Mouse (Mus musculus): ENCODE data around the gene Pdgfra. TPM values are rescaled to one million over a fixed set of nuclear protein-coding genes. Genes with fewer than 3 reads are reported as not detected.

The Pdgfra gene
- total and polyA plus RNA-seq, 2 experiments from 2014 or later, result 21.9 to 60.2 TPM

GRCm38 (mm10) chr5:75221610-75222009, 69.5 kb downstream of the Pdgfra start:
- no peak overlapping the region for H3K4me3 ChIP-seq (ENCODE audit: low read length)
- DNase-seq (ENCODE audit: low spot score) (no peak), ATAC-seq (no peak)
- no peaks in the 10 kb centered on the region for H3K9me3 ChIP-seq (ENCODE audit: low read length)
- H3K4me2 ChIP-seq (ENCODE audit: low read depth, low read length), result no peak overlapping the region
- no peaks in the 10 kb centered on the region for H3K36me3 ChIP-seq (ENCODE audit: insufficient read depth, low read length)
- no peak overlapping the region for H3K9ac ChIP-seq (replicated peaks; ENCODE audit: low read length)
- H3K4me1 ChIP-seq (ENCODE audit: insufficient read depth, low read length), result no peaks in the 10 kb centered on the region
- no peak for TF ChIP-seq CTCF (IDR thresholded peaks at IDR 0.05; ENCODE audit: low read depth)
- H3K27me3 ChIP-seq (ENCODE audit: insufficient read depth, low read length), result no peaks in the 10 kb centered on the region
- WGBS, result 88% methylated on average over 10 of the region's 10 CpGs
- no peak overlapping the region for H3K27ac ChIP-seq

GRCm38 (mm10) chr5:75222491-75223265, 70.6 kb downstream of the Pdgfra start:
- no peaks in the 10 kb centered on the region for H3K36me3 ChIP-seq (ENCODE audit: insufficient read depth, low read length)
- ATAC-seq (peak; percentile 62; the same call in 1 of the 2 replicates), DNase-seq (ENCODE audit: low spot score) (peak; percentile 48)
- H3K4me2 ChIP-seq (ENCODE audit: low read depth, low read length), result no peak overlapping the region
- whole genome bisulfite sequencing, result 42% methylated on average over 10 of the region's 10 CpGs
- H3K27me3 ChIP-seq (ENCODE audit: insufficient read depth, low read length), result no peaks in the 10 kb centered on the region
- H3K4me3 ChIP-seq (ENCODE audit: low read length), result no peak overlapping the region
- no peaks in the 10 kb centered on the region for H3K4me1 ChIP-seq (ENCODE audit: insufficient read depth, low read length)
- H3K9me3 ChIP-seq (ENCODE audit: low read length), result no peaks in the 10 kb centered on the region
- H3K9ac ChIP-seq (replicated peaks; ENCODE audit: low read length), result no peak overlapping the region
- no peak for TF ChIP-seq CTCF (IDR thresholded peaks at IDR 0.05; ENCODE audit: low read depth)
- H3K27ac ChIP-seq, result no peak overlapping the region

GRCm38 (mm10) chr5:75238363-75238762, 86.3 kb downstream of the Pdgfra start:
- TF ChIP-seq CTCF (IDR thresholded peaks at IDR 0.05; ENCODE audit: low read depth), result peak; percentile 65
- DNase-seq (ENCODE audit: low spot score) (peak; percentile 64), ATAC-seq (no peak)
- no peak overlapping the region for H3K9ac ChIP-seq (replicated peaks; ENCODE audit: low read length)
- no peaks in the 10 kb centered on the region for H3K27me3 ChIP-seq (ENCODE audit: insufficient read depth, low read length)
- H3K4me3 ChIP-seq (ENCODE audit: low read length), result no peak overlapping the region
- H3K4me2 ChIP-seq (ENCODE audit: low read depth, low read length), result no peak overlapping the region
- WGBS, result 25% methylated on average over 2 of the region's 2 CpGs
- no peaks in the 10 kb centered on the region for H3K9me3 ChIP-seq (ENCODE audit: low read length)
- no peak overlapping the region for H3K27ac ChIP-seq
- H3K36me3 ChIP-seq (ENCODE audit: insufficient read depth, low read length), result no peaks in the 10 kb centered on the region
- H3K4me1 ChIP-seq (ENCODE audit: insufficient read depth, low read length), result no peaks in the 10 kb centered on the region

GRCm38 (mm10) chr5:75238928-75239777, 87.1 kb downstream of the Pdgfra start:
- DNase-seq (ENCODE audit: low spot score), result no peak
- TF ChIP-seq CTCF (IDR thresholded peaks at IDR 0.05; ENCODE audit: low read depth), result no peak

GRCm38 (mm10) chr5:75247070-75247740, 95.1 kb downstream of the Pdgfra start:
- ATAC-seq, result 0 out of 2 replicates have a peak, but pooled peaks have one; percentile 15
- Histone ChIP-seq H3K4me3 (ENCODE audit: low read length) (no peak overlapping the region), H3K36me3 (ENCODE audit: insufficient read depth, low read length) (no peaks in the 10 kb centered on the region), H3K4me1 (ENCODE audit: insufficient read depth, low read length) (0 out of 2 replicates have a peak, but pooled peaks cover 6% of the 10 kb centered on the region), H3K9me3 (ENCODE audit: low read length) (no peaks in the 10 kb centered on the region), H3K27ac (no peak overlapping the region; the same call in 1 of the 2 replicates), H3K27me3 (ENCODE audit: insufficient read depth, low read length) (no peaks in the 10 kb centered on the region), H3K4me2 (ENCODE audit: low read depth, low read length) (0 out of 2 replicates have a peak overlapping the region, but pooled peaks have one; percentile 19), H3K9ac (replicated peaks; ENCODE audit: low read length) (no peak overlapping the region)
- TF ChIP-seq CTCF (IDR thresholded peaks at IDR 0.05; ENCODE audit: low read depth), result no peak
- WGBS, result 43% methylated on average over 25 of the region's 25 CpGs
- DNase-seq (ENCODE audit: low spot score), result peak; percentile 43

More at GRCm38 (mm10) chr5:75238928-75239777, 87.1 kb downstream of the Pdgfra start:
- H3K9ac ChIP-seq (replicated peaks; ENCODE audit: low read length), result no peak overlapping the region
- H3K4me2 ChIP-seq (ENCODE audit: low read depth, low read length), result no peak overlapping the region
- H3K9me3 ChIP-seq (ENCODE audit: low read length), result no peaks in the 10 kb centered on the region
- no peaks in the 10 kb centered on the region for H3K27me3 ChIP-seq (ENCODE audit: insufficient read depth, low read length)
- no peaks in the 10 kb centered on the region for H3K4me1 ChIP-seq (ENCODE audit: insufficient read depth, low read length)
- no peak overlapping the region for H3K27ac ChIP-seq
- no peaks in the 10 kb centered on the region for H3K36me3 ChIP-seq (ENCODE audit: insufficient read depth, low read length)
- ATAC-seq, result no peak
- H3K4me3 ChIP-seq (ENCODE audit: low read length), result no peak overlapping the region
- WGBS, result 67% methylated on average over 15 of the region's 15 CpGs

Small RNA genes within 50 kb of the gene (microRNA-seq; reads per million reads assigned to microRNA genes)
- gene Mir7025, result 0.36 to 0.53 reads per million in 2 experiments

Other genes starting within 250 kb of the Pdgfra start
- gene Chic2, start 107.5 kb upstream of the Pdgfra start, total RNA-seq (2014; rRNA removed), result 10.5 and 12.8 TPM in 2 replicates
- gene Chic2, start 107.5 kb upstream of the Pdgfra start, polyA plus RNA-seq (2015; fragmentation: Nextera tagmentation; extraction: Ambion mirVana), result 33.9 and 34.6 TPM in 2 replicates
- gene Gsx2, start 76.7 kb upstream of the Pdgfra start, total RNA-seq (2014; rRNA removed), result 0.47 TPM in 1 of 2 replicates, not detected in the other
- 0.14 TPM in 1 of 2 replicates, not detected in the other for gene Gsx2, start 76.7 kb upstream of the Pdgfra start, polyA plus RNA-seq (2015; fragmentation: Nextera tagmentation; extraction: Ambion mirVana)